Mouse (Mus musculus): ENCODE measurements around the gene Fcrla.
"Not testable (repeated sequence)": the region's sequence is repeated elsewhere in the genome, so short reads cannot be mapped to it uniquely, and the experiment has no call there.

GRCm38 (mm10) chr1:170944908-170945307, 17.5 kb upstream of the Fcrla start:
- TF ChIP-seq CTCF (IDR thresholded peaks at IDR 0.05; ENCODE audit: control insufficient read depth, insufficient read depth, insufficient read length); MYOD1 (IDR thresholded peaks at IDR 0.05; ENCODE audit: control insufficient read depth, insufficient read length, low read depth): not testable (repeated sequence)
